Mouse (Mus musculus) right cerebral cortex, adult 2 months (tissue): ENCODE results near the gene Stc2.
A peak's percentile ranks its signal among the peaks of the same experiment; 100 is the strongest.

Source experiments
- DNase-seq, 2 experiments: peaks; one replicate each; pipeline ENCODE4 v3.0.0; 2021 to 2022; ENCODE audit warnings: low spot score in 2 of 2

Stc2 gene

DNA sequence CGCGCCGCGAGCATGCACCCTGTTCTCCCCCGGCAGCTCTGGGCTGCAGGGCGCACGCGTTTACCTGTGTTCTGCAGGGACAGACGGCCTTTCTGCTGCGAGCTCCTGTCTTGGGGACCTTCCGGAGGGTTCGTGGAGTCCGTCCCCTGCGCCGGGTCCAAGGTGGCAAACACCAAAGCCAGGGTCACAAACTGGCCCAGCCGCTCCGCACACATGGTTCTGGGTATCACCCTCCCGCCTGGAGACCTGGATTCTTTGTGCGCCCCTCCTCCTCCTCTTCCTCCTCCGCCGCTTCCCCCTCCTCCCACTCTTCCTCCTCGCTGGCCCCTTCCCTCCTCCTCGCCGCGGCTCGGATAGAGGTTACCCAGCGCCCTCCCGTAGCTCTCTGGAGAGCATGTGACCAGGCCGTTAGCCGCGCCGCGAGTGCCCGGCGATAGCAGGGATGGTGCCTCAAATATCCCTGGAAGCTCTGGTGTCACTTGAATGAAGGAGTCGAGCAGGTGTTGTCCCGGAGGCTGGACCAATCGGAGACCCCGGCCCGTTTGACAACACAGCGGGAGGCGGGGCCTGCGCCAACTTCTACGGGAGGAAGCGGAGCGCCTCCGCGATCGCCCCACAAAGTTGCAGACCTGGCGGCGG is at the start of gene Stc2:
Stc2 (minus strand) TSS at position 427 of the 639 bp plus-strand sequence.
- DNase-seq = peak; percentile 39 to 57

DNA sequence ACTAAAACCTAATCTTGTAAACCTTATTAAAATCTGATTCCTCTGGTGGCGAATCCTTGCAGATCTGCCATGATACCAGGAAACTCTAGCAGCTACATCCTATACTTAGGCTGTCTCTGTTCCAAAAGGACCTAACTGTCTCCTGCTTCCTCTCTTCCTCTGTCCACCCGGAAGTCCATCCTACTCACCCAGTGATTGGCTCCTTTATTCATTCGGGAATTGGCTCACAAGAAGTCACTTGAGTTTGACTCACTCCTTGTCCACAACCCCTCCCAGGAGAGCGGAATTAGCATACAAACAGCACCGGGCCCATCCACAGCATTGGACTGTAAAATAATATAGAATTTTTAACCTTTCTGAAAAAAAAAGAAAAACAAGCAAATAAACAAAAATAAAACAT is 47.2 kb upstream of the Stc2 start:
- no peak for DNase-seq

DNA sequence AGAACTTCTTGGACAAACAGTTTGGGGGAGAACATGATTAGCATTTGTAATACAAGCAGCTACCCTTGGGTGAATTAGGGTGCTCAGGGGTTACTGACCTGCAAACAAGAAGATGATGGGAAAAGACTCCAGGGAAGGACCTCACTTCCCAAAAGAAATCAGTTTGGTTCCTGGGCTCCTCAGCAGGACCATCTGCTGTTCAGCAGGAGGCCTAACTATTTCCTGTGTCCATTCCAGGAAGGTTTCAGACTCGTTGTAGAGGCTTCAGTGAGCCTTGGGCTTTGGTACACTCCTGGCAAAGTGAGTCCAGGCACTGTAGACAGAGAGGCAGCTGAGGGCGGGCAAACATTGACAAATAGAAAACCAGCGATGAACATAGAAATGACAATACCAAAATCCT is 42.5 kb upstream of the Stc2 start:
- DNase-seq = no peak

DNA sequence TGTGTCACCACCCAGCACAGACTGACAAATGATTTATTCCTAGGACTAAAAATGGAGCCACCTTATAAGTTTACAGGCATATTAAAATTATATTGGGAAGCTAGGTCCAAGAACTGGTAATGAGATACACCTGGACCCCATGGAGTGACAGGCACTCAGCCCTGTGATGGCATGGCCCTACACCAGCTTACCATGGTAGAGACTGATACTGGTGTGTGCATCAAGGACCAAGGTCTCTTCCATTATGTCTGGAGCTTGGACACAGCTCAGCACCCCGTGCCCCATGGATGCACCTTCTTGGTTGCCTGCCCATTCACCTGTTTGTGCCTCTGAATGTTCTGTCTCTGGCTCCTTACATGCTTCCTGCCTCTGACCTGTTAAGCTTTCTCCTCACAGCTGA is 36.9 kb upstream of the Stc2 start:
- DNase-seq = no peak

DNA sequence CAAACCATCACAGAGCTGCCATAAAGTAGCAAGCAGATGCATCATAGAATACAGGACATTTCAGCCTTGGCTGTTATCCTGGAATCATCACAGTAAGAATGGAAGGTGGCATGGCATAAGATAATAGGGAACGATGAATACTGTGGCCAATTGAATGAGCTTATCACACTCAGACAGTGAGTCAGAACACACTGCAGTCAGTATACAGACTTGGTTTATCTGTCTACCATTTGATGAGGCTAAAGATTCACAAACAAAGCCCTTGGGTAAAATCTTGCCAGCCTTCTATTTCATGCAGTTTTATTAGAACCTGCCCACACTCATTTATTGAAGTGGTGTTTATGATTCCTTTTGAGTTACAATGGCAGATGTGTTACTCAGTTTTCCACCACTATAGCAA is 33.2 kb upstream of the Stc2 start:
- no peak for DNase-seq

DNA sequence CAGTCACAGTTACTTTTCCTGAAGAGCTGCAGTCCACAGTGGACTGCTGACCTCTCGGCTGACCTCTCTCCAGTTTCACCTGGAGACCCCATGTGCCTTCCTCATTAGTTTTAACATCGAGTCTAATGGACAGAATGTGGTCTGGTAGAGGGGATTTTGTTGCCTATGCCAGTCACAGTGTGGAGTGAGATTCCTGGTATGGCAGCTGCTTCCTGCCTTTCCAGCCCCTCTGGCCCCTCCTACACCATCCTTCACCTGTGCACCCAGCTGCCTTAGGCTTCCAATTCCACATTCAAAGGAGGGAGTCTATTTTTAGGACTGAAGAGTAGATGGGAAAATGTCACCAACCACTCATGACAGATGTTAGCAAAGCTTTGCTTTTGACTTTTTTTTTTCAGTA is 28.7 kb upstream of the Stc2 start:
- no peak for DNase-seq

DNA sequence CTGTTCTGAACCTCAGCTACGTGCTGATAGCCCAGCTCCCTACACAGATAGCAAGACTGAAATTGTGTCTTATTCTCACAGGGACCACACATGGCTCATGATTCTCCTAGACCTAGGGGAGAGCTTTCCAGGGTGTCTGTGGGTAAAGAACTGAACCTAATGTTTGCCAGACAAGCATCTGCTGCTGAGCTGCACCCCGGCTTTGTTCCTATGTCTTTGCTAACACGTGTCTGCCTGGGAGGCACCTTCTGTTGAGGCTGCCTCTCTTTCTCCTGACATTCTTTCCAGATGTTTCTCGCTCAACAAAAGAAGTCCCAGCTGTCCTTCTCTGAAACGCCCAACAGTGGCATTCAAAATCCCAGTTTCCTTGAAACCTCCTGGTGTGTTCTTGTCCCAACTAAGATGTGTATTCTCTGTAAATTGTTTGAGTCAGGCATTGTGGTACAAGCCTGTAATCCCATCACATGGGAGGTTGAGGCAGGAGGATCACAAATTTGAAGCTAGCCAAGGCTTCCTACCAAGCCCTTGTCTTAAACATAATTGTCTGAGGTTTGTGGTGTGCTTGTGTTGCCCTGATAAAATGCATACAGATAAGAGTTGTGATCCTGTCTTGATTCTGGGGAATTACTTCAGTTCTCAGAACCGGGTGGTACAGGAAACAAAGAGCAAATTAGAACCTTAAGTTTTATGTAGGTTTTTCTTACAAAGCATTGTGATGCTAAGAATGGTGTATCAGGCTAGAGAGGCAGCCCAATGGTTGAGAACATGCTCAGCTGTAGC is 27.0 kb upstream of the Stc2 start:
- DNase-seq = no peak

DNA sequence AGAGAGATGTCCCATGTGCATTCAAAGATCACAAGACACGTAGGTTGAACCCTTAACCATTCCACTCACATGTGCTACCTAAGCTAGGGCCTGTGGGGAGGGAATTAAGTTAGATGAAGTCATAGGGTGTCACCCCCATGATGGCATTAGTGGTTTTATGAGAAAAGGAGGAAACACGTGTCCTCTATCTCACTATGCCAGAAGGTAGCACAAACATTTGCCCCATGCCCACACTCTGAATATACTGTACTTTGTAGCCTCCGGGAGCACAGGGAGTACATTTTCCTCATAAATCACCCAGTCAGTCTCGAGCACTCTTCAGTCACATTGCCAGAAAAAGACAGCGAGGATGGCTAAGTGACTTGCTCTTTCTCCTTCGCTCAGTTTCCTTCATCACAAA is 24.2 kb upstream of the Stc2 start:
- DNase-seq = no peak

DNA sequence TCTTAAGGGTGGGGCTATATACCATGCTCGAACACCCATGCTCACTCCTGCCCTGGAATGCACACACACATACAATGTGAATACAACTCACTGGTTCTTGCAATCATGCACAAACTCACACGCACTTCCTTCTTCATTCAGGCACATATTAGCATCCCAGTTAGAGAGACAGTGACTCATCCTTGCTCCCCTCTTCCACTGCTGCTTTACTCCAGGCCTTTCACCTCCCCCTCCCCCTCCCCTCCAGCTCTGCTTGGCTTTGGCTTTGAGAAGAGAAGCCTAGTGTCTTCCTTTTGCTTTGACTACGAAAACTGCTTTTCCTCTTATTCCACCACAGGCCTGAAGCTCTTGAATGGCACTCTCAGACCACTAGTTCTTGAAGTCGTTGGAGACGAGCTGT is 22.5 kb upstream of the Stc2 start:
- DNase-seq = no peak

DNA sequence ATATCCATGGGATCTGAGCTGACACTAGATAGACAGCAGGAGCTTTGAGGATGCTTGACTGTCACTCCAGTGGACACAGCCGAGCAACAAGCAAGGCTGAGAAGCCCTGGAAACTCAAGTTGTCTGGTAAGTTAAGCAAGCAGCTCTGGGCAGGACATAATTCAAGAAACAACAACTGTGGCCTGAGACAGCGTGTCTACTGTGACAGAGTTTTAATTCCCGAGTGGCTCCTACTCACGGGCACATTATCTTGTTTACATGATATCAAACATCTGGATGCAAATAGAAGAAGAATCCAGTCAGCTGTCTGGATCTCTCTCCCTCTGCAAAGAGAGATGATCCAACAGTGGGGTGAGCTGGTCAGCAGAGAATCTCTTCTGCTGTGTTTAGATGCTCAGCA is 19.0 kb upstream of the Stc2 start:
- no peak for DNase-seq

DNA sequence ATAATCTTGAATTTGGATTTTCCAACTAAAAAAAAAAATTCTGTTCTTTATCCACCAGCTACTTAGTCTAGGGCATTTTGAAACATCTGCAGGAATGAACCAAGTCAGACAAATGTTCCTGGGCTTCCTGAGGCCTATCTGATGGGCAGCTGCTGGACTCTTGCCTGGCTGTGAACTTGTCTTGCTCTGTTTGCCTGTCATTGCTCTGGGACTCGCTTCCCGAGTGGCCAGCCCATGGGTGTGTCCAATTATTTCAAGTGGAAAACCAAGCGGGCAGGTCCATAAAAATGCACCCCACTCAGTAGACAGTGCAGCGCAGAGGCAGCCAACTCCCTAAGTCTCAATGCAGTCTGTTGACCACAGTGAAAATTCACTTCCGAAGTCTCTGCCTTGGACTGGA is 17.7 kb upstream of the Stc2 start:
- DNase-seq = no peak

DNA sequence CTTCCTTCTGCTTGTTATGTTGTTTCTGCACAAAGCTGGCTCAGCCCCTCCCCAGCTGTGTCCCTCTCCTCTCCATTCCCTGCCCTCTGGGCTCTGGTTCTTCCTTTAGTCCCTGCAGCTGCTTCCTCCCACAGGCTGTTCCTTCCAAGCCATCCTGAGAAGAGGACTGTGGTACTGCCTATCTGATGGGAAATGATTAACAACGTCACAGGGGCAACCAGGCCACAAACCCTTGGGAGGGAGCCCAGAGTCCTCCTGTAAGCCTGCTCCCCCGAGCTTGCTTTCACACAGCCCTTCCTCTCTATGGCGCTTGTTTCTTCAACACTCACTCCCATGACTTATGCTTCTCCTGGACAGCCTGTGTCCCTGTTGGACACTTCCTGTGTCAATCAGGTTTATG is 16.7 kb upstream of the Stc2 start:
- no peak for DNase-seq

DNA sequence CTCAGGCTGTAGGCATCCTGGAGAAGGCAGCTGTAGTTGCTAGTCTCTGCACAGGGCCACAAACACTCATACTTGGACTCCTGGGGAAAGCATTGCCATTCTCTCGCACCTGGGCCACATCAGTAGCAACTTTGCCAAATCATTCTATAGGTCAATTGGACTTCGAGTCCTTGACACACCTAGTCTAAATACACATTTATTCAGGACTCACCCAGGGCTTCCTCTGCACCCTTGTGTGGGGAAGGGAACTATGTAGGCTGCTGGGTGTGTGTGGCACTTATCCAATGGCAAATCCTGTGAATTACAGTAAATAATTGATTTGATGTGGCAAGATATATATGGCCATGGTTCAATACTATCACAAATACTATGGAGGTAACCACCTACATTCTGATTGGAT is 14.1 kb upstream of the Stc2 start:
- no peak for DNase-seq

DNA sequence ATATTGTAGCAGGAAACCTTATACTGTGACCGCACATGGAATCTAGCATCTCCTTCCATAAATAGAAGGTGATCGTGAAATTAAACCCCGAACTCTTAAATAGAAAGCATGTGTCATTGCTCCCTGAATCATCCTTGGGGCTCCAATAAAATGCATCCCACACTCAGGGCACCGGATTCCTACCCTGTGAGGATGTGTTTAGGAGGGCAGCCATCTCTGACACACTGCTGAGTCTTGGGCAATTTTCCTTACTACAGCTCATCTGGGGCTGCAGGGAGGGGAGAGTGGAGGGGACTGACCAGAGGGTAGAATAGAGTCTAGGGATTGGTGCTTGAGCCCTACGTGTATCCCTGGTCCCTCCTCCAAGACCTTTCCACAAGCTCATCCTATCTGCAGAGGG is 12.3 kb upstream of the Stc2 start:
- no peak for DNase-seq

DNA sequence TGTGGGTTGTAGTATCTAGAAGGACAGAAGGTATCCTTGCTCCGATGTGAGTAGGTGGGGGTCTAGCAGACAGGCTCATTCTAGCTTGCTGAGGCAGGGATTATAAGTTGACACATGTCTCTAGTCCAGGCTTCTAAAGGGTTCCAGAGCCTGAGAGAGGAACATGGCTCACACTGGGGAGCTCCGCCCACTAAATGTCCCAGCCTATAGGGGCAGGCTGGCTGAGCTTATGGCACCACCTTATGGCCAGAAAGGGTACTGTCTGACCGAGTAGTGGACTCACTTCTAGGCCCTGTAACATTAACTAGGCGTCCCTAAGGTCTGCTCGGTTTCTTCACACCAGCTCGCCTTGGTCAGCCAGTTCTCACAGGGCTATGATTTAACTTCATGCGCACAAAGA is 3.6 kb upstream of the Stc2 start:
- no peak for DNase-seq

DNA sequence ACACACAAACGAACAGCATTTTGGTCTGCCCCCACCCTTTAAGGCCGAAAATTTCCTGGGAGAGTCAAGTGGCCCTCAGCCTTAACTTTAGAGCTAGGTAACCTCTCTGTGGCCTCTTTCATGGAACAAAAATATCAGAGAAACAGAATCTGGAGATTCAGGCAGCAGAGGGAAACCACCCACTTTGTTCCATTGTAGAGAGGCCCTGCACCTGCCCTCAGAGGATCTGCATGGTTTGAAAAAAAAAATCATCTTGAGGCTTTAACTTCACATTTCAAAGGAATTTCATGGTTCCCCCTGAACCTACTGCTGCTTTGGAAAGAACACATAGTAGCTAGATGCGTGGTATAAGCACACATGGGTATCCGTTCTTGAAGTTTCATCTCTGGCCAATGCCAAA is 2.3 kb upstream of the Stc2 start:
- DNase-seq = no peak

DNA sequence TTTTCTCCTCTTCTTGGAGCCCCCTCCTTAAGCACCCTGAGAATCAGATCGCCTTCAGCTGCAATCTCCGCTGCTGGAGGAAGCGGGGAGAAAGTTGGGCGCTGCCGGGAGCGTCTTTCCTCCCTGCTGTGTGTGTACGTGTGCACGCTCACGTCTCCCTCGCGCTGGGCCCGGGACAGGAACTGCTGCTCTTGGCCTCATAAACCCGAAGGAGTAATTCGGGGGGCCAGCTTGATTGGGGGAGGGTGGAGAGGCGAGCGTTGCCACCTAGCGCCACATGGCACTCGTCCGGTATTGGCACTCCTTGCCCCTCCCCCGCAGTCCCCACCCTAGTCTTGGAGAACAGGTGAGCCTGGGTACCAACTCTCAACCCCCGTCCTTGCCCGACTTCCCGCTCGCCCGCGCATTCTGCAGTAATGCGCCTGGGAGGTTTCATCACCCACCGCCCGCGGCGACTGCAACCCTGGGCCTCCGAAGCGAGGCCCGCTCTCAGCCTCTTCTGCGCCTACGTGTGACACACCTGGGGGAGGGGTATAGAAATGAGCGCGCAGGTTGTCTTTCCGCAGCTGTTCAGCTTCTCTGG is 1.5 kb upstream of the Stc2 start:
- no peak for DNase-seq

DNA sequence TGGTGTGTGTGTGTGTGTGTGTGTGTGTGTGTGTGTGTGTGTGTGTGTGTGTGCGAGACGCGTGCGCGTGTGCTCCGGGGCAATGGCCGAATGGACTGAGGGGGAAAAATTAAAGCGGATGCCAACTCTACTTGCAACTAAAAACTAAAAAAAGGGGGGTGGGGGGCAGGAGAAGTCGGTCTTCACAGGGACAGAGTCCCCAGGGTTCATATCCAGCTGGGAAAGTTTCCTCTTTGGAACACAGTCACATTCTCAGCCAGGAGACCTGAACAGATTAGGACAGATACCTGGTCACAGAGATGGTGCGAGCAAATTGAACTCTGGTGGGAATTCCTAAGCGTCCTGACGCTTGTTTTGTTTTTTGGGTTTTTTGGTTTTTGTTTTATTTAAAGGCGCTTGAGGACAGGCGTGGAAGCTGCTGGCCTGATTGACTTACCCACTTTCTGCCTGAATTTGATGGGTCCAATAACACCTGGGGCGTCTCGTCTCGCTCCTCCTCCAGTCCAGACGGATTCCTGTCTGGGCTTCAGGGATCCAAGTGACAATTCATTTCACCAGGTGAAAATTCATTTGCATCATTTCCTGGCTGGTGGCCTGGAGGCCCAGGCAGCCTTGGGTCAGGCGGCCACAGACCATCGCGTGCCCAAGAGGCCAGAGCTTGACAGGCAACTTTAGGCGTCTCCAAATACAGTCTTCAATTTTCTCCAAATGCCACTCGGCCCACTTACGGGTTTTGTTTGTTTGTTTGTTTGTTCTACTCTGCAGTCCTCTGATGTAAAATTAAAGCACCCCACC is 759 bp upstream of the Stc2 start:
- DNase-seq = no peak

DNA sequence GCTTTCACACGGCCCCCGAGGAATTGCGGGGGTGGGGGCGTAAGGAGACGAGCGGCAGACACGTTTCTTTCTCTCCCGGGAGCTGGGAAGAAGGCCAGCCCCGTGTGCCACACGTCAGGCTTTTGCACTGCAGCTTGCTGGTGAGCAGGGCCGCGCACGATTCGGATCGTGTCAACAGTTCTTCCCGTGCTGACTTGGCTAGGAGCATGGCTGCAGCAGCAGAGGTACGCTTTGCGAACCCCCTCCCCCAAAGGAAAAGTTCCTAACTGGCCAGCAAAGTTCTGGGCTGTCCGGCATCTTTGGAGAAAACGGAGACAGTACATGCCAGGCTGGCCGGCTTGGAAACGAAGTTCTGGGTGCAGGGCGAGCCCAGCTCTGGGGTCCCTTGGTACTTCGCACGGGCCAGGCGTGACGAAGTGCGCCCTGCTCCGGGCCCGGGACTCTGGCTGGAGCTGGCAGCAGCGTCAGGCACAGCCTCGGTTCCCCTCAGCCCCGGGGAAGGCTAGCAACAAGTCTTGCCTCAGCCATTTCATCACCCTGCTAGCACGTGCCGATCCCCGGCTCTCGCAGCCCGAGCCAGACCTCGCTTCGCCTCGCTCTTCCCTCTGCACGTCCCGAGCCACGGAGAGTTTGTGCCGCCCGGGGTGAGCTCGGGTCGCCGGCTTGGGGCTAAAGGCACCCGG is 768 bp downstream of the Stc2 start:
- peak; percentile 56 to 66 for DNase-seq

DNA sequence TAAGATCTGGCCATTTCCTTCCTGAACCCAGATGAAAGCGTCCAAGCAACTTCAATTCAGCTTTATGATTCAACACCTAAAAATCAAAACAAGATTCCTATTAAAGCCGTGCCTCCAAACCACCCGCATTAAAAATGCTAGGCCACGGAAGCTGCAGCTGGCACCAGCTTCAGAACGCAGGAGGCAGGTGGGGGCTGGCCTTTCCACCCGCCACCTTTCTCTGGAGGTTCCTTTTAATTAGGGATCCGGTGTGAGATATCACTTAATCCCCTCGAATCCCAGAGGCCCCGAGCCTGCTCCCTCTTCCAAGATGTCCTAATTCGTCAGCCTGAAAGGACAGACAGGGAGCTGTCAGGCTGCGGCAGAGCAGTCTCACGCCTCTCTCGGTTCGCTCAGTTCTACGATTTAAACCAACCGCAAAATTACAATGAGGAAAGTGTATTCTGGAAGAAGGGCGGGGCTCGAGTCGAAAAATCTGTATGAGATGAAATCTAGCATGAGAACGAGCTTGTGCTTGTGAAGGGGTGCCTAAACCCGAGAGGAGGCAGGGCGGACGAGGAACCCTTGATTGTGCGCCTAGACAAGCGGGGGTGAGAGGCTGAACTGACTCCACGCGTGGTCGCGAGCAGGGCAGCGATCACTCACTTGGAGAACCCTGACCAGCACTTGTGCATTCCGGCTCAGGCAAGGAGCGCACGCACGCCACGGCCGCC is 1.5 kb downstream of the Stc2 start:
- no peak for DNase-seq

DNA sequence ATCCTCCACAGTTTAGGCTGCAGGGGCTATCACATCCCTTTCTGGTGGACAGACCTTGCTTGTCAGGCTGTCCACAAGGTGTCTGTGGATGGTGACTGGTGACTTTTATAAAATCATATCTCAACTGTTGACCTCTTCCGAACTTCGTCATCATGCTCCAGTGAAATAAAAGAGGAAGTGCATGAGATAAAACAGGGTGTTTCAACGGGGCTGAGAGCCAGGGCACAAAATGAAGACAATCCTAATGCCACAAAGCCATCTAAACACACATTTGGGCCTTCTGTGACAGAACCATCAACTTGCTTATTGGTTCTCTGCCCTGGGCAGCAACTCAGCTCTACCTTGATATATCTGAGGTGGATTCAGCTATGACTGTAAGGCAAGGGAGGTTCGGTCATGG is 3.0 kb downstream of the Stc2 start:
- DNase-seq = no peak
